Mouse (Mus musculus) ES-Bruce4 (cell line): ENCODE results near the gene Trpm8.

ENCODE experiments used
- CTCF ChIP-seq: IDR thresholded peaks from one replicate; pipeline ENCODE4 v1.8.1; 2011; ENCODE audit warnings: low read depth, low read length
- EP300 ChIP-seq: IDR thresholded peaks from 2 replicates; pipeline ENCODE4 v1.6.1; 2011; ENCODE audit warnings: low read depth, low read length; ENCODE audit not compliant: insufficient read depth
- POLR2A ChIP-seq: IDR thresholded peaks from one replicate; pipeline ENCODE4 v1.8.1; 2011; ENCODE audit warnings: low read length; ENCODE audit not compliant: insufficient read depth

- TF ChIP-seq CTCF (no peak), POLR2A (no peak), EP300 (no peak)
Measured at GRCm38 (mm10) chr1:88286136-88286845, 8.8 kb downstream of the Trpm8 start.
